Mouse (Mus musculus) embryonic stem cell, embryonic (primary cell): Measurements from ENCODE around the gene S100a8.

Experiments
- CTCF ChIA-PET, 4 experiments: fragments of 300-600 bp in 2 of 4; fragments of 350-600 bp in 2 of 4; sonication (Branson Sonifier 250); formaldehyde crosslinking; loops; one replicate each; lab custom pipeline; 2022; ENCODE audit warnings: inconsistent platforms in 2 of 4; lab: Charles Lee
- POLR2A ChIA-PET, 4 experiments: fragments of 300-600 bp in 2 of 4; fragments of 350-600 bp in 2 of 4; sonication (Branson Sonifier 250); formaldehyde crosslinking; loops; one replicate each; lab custom pipeline; 2022; ENCODE audit warnings: antibody characterized with exemption in 4 of 4, inconsistent platforms in 1 of 4; lab: Charles Lee

S100a8 gene

GRCm38 (mm10) chr3:90668846-90669245 is at the start of gene S100a8:
Gene S100a8 (plus strand): TSS chr3:90668978.
- CTCF ChIA-PET = no interaction called here

GRCm38 (mm10) chr3:90621552-90621951 is 47.2 kb upstream of the S100a8 start:
- POLR2A ChIA-PET = interaction anchor here in 3 of 4 experiments (0.5 to 1.1 kb wide), 7 partner anchors 17 to 113 kb away, joined by 3 to 12 read pairs (median 3); partner anchors contain the start of gene Chtop (in 1 of the 3)
- CTCF ChIA-PET = interaction anchor here (0.6 to 1.6 kb wide), 9 partner anchors 9 to 248 kb away, joined by 3 to 5 read pairs (median 3); no protein-coding TSS in a partner anchor

More at GRCm38 (mm10) chr3:90668846-90669245, at the start of gene S100a8:
- POLR2A ChIA-PET = no interaction called here

GRCm38 (mm10) chr3:90623435-90624071 is 45.2 kb upstream of the S100a8 start:
- ChIA-PET POLR2A (interaction anchor here in 2 of 4 experiments (1.1 to 1.3 kb wide), 3 partner anchors 10 to 110 kb away, joined by 3 to 4 read pairs (median 4); no protein-coding TSS in a partner anchor), CTCF (interaction anchor here (0.6 to 1.3 kb wide), 6 partner anchors 9 to 86 kb away, joined by 3 to 6 read pairs (median 3); partner anchors contain the start of gene S100a6 (in 1 of the 4))

GRCm38 (mm10) chr3:90625496-90625895 is 43.3 kb upstream of the S100a8 start:
- POLR2A ChIA-PET = interaction anchor here in 1 of 4 experiments (1.0 kb wide), 1 partner anchor 38 kb away, joined by 3 read pairs; no protein-coding TSS in a partner anchor
- CTCF ChIA-PET = interaction anchor here in 1 of 4 experiments (1.1 kb wide), 1 partner anchor 14 kb away, joined by 4 read pairs; no protein-coding TSS in a partner anchor

- ChIA-PET CTCF (interaction anchor here in 1 of 4 experiments (1.1 to 4.1 kb wide), 3 partner anchors 13 to 40 kb away, joined by 4 to 14 read pairs (median 9); no protein-coding TSS in a partner anchor), POLR2A (no interaction called here)
These were observed 42.3 kb upstream of the S100a8 start for GRCm38 (mm10) chr3:90626266-90627021.

GRCm38 (mm10) chr3:90627366-90627765 is 41.4 kb upstream of the S100a8 start:
- ChIA-PET POLR2A (interaction anchor here in 3 of 4 experiments (0.6 to 1.1 kb wide), 3 partner anchors 27 to 152 kb away, joined by 3 to 6 read pairs (median 4); partner anchors contain the start of gene Ilf2 (in 1 of the 3)), CTCF (interaction anchor here (0.5 to 4.1 kb wide), 18 partner anchors 9 to 1171 kb away, joined by 3 to 14 read pairs (median 4); partner anchors contain the start of gene S100a6 (in 1 of the 4))

GRCm38 (mm10) chr3:90627807-90628206 is 41.0 kb upstream of the S100a8 start:
- POLR2A ChIA-PET = interaction anchor here in 3 of 4 experiments (0.6 to 1.1 kb wide), 3 partner anchors 28 to 152 kb away, joined by 3 to 6 read pairs (median 4); partner anchors contain the start of gene Ilf2 (in 1 of the 3)
- CTCF ChIA-PET = interaction anchor here (0.5 to 4.1 kb wide), 21 partner anchors 9 to 1172 kb away, joined by 3 to 14 read pairs (median 4); partner anchors contain the start of gene S100a6 (in 1 of the 4)

- ChIA-PET POLR2A (no interaction called here), CTCF (interaction anchor here in 1 of 4 experiments (4.1 kb wide), 1 partner anchor 11 kb away, joined by 14 read pairs; no protein-coding TSS in a partner anchor)
These were observed 39.5 kb upstream of the S100a8 start for GRCm38 (mm10) chr3:90629298-90629697.

GRCm38 (mm10) chr3:90631984-90632383 is 36.8 kb upstream of the S100a8 start:
- CTCF ChIA-PET = interaction anchor here in 2 of 4 experiments (0.6 to 2.3 kb wide), 5 partner anchors 8 to 1834 kb away, joined by 3 to 11 read pairs (median 4); no protein-coding TSS in a partner anchor
- POLR2A ChIA-PET = interaction anchor here in 1 of 4 experiments (1.0 kb wide), 1 partner anchor 106 kb away, joined by 3 read pairs; no protein-coding TSS in a partner anchor

GRCm38 (mm10) chr3:90638511-90639275 is 30.1 kb upstream of the S100a8 start:
- POLR2A ChIA-PET = interaction anchor here in 2 of 4 experiments (0.9 to 1.4 kb wide), 4 partner anchors 126 to 425 kb away, joined by 3 to 5 read pairs (median 3); partner anchors contain the start of genes Chtop (in 1 of the 2), Rab13 (in 1 of the 2) and Rps27 (in 1 of the 2)

GRCm38 (mm10) chr3:90639511-90640154 is 29.1 kb upstream of the S100a8 start:
- POLR2A ChIA-PET = interaction anchor here in 3 of 4 experiments (0.6 to 1.4 kb wide), 5 partner anchors 127 to 426 kb away, joined by 3 to 15 read pairs (median 3); partner anchors contain the start of genes Chtop (in 1 of the 3), Rab13 (in 1 of the 3) and Rps27 (in 1 of the 3)
- CTCF ChIA-PET = interaction anchor here (0.6 to 1.6 kb wide), 38 partner anchors 8 to 509 kb away, joined by 3 to 14 read pairs (median 4); partner anchors contain the start of genes S100a14 (in 1 of the 4) and Snapin (in 1 of the 4)

More at GRCm38 (mm10) chr3:90638511-90639275, 30.1 kb upstream of the S100a8 start:
- CTCF ChIA-PET = interaction anchor here in 3 of 4 experiments (1.1 to 1.6 kb wide), 7 partner anchors 14 to 508 kb away, joined by 3 to 9 read pairs (median 4); no protein-coding TSS in a partner anchor

- ChIA-PET CTCF (interaction anchor here in 2 of 4 experiments (0.6 to 4.3 kb wide), 7 partner anchors 11 to 412 kb away, joined by 3 to 33 read pairs (median 3); partner anchors contain the start of gene S100a16 (in 1 of the 2)), POLR2A (no interaction called here)
These were observed 27.8 kb upstream of the S100a8 start for GRCm38 (mm10) chr3:90640981-90641380.

- POLR2A ChIA-PET = interaction anchor here in 1 of 4 experiments (1.0 to 1.3 kb wide), 2 partner anchors 23 to 430 kb away, joined by 3 read pairs; partner anchors contain the start of genes Rab13 and Rps27
- CTCF ChIA-PET = interaction anchor here (0.5 to 4.3 kb wide), 23 partner anchors 8 to 730 kb away, joined by 3 to 33 read pairs (median 4); partner anchors contain the start of genes S100a7a (in 1 of the 4) and Snapin (in 1 of the 4)
These were observed 24.6 kb upstream of the S100a8 start for GRCm38 (mm10) chr3:90644220-90644619.

- ChIA-PET POLR2A (no interaction called here), CTCF (no interaction called here)
These were observed 21.5 kb upstream of the S100a8 start for GRCm38 (mm10) chr3:90647291-90647690.

- ChIA-PET POLR2A (no interaction called here), CTCF (interaction anchor here in 1 of 4 experiments (1.6 kb wide), 1 partner anchor 9 kb away, joined by 5 read pairs; no protein-coding TSS in a partner anchor)
These were observed 19.8 kb upstream of the S100a8 start for GRCm38 (mm10) chr3:90648981-90649380.

- POLR2A ChIA-PET = no interaction called here
- CTCF ChIA-PET = no interaction called here
These were observed 18.9 kb upstream of the S100a8 start for GRCm38 (mm10) chr3:90649832-90650231.
